Mouse (Mus musculus) lung, postnatal 0 days (tissue): ENCODE measurements around the gene Sgip1.

Source experiments
- CTCF ChIP-seq: IDR thresholded peaks from 2 replicates; pipeline ENCODE4 v1.5.1; 2016; ENCODE audit warnings: antibody characterized with exemption, mild to moderate bottlenecking
- EP300 ChIP-seq: IDR thresholded peaks from 2 replicates; pipeline ENCODE4 v1.6.1; 2016; ENCODE audit warnings: antibody characterized with exemption, mild to moderate bottlenecking, control low read depth

DNA sequence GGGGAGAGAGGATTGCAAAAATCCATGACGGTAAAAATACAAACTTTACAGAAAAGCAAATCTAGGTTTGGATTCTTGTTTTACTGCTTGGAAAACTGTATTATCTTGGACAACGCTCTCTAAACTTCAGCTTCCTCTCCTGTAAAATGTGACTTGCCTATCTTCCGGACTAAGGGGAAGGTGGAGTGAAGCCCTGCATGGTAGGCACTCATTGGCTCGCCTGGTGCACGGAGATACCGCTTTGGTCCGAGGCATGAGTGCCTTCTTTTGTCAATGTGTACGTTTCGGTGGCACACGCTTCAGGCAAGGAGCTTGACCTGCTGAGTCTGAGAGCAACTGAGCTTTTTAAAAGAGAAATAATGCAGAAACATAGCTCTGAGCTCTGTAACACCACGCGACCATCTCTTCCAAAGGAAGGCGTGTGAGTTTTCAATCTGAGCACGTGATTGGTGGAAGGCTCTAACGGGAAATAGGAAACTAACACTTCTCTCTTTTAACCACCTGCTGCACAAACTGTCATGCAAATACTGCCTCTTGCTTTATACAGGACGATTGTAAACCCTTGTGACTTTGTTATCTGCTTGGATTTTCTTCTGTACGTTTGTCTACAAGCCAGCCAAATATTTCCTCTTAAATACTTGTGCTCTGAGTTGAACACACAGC, 214.3 kb downstream of the Sgip1 start:
- TF ChIP-seq CTCF = no peak
- no peak for TF ChIP-seq EP300
